Mouse (Mus musculus): ENCODE data around the gene Arid1b.
"Not testable (repeated sequence)": the region's sequence is repeated elsewhere in the genome, so short reads cannot be mapped to it uniquely, and the experiment has no call there.

The Arid1b gene

DNA sequence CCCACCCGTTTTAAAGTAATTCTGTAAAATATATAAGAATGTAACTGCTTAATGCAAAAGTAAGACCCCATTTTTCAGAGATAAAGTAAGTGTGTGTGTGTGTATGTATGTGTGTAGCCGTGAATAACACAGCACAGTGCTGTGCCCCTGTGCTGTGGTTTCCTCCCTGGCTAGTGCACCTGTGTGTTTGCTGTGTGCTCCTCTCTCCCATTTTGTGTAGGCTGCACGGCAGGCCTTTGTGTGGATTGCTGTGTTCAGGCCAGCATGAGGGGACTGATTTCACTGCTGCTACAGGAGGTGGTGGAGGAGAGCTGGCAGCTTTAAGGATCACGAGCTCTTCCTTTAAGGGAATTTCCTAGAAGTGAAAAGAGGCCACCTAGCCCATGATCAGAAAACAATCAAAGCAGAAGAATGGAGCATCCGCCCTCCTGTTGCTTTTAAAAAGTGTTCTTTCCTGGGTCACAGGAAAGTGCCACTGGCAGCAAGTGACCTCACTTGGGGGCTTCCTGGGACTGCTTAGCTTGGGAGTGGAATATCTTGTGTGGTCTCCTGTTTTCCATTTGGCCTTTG, 66.5 kb downstream of the Arid1b start:
- DNase-seq: no peak

DNA sequence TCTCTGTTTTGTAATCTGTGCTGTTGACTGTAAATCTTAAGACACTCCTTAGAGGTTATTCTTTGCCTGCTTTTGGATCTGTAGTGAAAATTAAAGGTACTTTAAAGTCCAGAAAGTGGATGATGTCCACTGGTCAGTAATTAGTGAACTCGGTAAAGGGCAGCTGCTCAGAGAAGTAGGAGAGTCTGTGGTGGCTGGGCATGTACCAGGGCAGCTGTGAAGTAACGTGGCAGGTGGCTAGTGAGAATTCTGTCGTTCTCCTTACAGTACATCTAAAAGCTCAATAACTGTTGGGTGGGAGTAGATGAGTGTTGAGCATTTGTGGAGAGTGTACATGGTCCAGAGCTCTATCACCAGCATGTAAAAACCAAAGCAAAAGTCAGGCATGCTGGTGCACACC, 67.1 kb downstream of the Arid1b start:
- no peak for DNase-seq

DNA sequence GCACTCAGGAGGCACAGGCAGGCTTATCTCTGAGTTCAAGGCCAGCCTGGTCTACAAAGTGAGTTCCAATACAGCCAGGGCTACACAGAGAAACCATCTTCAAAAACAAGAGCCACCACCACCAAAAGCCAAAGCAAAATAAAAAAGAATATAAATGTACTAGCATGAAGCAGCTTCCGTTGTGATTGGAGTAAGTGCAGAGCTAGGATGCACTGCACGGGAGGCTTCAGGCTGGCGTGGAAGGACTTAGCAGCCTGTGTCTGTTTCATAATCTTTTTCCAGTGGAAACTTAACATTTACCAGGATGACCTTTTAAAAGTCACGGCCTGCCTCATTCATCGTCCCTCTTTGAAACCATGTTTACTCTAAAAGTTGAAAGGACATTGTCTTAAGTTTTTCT, 67.5 kb downstream of the Arid1b start:
- no peak for DNase-seq

DNA sequence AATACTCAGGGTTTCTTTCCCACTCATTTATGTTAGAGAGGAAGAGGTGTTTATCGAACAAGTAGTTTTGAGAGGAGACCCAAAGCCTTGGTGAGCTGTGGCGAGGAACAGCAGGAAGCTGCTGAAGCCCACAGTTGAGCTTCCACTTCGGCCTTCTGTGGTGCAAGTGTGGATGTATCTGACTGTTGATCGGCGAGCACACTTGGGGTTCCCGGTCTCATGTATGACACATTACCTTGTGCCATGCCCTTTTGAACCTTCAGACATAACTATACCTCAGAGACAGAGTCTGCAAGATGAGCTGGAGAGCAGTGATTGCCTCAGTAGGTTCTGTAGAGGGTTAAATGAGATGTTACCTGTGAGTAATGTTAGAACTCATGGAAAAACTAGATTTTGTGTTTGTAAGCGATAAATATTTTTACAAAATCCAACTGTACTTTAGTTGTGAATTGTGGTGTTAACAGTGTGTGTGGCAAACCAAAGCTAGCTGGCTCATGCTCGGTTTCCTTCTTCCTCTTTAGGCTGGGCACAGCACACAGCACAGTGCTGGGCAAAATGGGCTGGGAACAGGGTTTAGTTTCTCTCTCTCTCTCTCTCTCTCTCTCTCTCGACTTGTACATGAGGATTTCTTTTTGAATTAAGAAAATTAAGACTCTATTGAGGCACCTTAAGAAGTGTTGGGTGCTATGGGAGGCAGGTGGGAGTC, 69.5 kb downstream of the Arid1b start:
- no peak for DNase-seq

DNA sequence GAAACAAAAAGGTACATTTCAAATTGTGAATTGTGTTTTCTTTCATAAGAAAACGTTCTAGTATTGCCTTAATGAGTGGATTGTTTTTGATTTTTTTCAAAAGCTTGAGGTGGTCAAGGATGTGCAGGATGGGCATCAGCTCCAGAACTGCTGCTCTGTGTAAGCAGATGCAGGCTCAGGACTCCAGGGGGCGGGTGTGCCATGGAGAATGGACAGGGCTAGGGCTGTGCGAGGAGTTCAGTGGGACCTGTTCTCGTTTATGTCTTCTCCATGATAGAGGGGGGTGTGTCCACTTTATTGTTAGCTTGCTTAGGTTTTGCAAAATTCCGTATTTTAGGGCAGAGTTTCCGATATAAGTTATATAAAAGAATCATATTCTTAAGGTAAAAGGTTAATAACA, 70.6 kb downstream of the Arid1b start:
- peak; percentile 54 for DNase-seq

DNA sequence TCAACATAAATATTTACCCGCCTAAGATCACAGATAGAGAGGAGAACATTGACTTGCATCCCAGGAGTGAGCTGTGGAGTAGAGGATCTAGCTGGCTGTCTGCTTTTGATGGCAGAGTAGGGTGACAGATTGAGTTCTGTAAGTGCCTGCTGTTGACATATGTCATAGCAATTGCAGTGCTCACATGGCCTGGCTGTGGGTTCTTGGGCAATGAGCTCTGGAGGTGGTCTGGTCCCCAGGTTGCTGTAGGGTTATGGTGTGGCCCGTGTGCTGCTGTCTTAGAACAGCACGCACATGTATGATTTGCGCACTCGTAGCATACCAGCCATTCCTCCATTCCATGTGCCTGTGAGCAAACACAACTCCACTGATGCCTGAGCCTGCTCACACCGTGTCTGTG, 71.1 kb downstream of the Arid1b start:
- DNase-seq: no peak

DNA sequence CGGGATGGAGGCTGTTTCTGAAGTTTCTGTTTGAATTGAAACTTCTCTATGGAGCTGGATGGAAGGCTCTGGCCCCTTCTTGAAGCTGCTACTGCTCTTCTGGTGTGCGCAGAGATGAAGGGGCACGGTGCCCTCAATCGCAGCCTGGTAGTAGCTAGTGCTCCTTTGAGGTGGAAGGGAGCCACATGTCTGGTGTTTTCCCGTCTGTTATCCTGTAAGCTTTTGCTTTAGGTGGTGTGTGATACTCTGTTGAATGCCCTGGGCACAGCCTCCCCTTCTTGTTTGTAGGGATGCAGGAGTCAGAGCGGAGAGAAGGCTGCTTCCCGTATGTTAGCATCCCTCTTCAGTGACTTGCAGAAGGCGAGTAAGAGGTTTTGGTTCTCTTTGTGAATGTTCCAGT, 72.7 kb downstream of the Arid1b start:
- DNase-seq: no peak

DNA sequence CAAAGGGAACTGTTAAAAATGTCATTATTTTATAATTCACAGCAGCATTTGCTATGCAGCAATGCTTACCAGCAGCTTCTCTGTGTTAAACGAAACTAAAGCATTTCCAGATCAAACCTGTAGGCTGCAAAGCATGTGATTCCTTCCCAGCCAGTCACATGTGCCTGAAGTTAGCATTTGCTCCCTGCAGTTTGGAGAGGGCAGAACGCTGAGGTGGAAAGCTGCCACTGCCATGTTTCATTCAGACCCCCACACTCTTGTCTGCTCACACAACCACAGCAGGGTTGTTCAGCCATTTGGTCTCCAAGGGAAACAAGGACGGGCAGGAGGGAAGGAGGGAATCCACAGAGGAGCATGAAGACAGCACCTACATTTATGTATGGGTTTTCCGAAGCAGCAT, 73.1 kb downstream of the Arid1b start:
- DNase-seq: no peak

DNA sequence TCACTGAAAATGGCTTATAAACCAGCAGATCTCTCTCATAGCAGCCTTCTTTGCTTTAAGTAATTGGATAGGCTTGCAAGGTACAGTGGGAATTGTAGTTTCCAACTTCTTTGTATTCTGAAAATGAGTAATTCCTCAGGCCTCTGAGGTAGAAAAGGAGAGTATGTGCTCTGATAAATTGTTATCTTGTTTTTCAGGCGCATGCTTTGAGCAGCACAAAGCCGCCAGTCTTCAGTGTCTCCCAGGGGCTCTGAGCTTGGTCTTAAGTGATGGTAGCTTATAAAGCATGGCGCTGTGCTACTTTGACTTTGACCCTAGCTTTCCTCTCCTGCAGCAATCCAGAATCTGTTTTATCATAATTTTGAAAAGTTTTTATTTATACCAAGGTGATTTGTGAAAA, 76.3 kb downstream of the Arid1b start:
- no peak for DNase-seq

DNA sequence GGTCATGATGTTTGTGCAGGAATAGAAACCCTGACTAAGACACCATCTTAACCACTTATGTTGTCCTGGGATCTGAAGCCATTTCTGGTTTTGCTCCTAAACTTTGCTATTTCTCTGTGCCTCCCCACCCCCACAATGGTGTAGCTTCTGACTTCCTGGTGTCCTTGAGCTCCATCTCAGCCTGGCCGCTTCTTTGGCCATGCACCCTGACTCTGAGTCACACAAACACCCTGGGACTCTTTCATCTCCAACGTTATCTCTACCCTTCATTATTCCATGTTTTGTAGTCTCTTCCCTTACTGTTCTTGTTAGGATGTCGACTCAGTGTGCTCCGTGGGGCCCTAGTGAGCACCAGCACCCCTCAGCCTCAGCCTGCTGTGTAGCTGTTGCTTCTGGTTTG, 78.4 kb downstream of the Arid1b start:
- DNase-seq: no peak

DNA sequence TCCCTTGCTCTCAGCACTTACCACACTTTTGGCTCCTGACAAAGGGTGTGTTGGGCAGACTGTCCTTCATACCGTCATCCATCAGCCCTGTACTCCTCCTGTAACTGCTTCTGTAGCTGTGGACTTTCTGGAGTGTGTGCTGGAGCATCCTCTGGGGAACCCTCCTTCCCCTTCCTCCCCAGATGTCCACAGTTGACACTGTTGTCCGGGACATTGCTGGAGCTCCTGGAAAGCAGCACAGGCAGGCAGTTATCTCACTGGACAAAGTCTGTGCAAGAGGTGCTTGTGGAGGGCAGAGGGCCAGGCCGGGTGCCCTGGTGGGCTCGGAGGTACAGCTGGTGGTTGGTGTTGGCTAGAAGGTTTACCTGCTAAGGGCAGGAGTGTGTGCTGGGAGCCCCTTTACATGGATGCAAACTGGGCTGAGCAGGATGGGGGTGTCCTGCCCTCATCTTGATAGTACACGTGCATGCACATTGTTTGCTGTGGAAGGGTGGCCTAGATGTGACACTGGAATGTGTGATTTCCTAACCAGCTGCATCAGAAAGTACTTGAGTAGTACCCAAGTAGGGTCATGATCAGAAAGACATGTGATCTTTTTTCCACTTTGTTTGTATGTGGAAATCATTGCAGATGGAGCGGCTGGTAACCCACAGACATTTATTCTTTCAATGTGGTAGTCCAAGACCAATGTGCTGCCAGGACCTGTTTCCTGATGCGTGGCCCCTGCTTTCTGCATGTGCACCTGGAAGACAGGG, 80.8 kb downstream of the Arid1b start:
- no peak for DNase-seq

DNA sequence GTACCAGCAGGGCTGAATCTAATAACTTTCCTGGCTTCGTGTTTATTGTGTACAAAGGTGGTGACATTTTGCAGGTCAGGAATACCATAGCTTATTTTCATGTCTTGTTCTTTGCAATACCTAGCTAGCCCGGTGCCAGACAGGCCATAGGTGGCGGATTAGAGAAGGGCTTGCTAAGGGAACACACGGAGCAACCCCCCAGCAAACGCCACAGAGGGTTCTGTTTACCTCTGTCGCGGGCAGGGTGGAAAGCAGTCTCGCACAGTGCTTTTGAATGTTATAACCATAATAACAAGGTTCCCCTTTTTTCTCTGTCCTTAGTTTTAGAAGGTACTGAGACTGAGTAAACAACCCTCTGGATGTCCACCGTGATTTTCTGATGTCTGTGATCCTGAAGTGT, 83.9 kb downstream of the Arid1b start:
- no peak for DNase-seq

DNA sequence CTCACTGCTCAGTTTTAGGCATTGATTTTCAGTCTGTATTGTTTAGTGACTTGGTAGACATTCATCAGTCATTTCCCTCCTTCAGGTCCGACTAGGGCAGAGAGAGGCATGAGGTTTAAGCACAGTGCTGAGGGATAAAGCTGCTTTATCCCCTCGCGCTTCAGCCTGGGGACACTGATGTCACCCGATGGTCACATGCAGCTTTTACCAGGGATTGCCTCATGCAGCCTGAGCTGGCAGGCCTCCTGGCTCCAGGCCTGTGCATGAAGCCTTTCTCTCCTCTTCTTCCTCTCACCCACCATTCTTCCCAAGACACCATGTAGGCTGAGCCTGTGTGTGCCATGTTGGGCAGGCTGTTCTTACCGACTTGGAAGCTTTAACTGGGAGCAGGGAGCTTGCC, 84.4 kb downstream of the Arid1b start:
- no peak for DNase-seq

DNA sequence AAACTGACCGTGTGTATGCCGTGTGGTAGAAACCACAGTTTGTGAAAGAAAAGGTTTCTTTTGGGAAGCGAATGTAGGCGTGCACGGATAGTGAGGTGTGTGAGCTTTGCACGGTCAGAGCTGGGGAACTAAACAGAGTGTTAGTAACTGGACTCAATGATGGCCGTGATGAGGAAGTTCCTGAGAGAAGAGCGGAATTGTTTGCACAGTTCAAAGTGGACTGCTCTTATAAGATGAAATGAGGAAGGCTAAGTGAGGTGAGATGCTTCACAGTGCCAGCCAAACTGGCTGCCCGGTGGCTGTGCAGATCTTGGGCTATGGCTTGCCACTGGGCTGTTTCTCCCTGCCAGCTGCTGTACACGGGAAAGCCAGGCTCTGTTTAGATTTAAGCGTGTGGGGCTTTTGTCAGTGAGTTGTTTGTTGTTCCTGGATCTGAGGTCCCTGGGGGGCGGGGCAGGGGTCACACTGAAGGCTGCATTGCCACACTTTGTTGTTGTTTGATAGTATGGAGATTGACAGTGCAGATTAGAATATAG, 86.8 kb downstream of the Arid1b start:
- no peak for DNase-seq

DNA sequence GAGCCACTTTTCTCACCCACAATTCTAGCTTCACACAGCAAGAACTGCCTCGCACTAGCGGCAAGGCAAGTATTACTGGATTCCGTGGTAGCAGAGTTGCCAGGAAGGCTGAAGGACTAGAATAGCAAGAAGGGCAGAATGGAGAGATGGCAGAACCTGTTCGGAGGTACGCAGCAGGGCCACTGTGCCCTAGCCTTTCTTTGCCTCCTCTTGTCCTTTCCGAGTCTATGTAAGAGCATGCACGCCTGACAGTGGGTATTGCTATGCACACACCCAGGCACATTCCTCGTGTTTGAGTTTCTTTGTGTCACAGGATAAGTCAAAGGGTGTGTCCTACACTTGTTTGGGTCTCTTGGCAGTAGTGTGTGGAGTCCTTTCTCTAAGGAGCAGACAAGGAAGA, 88.1 kb downstream of the Arid1b start:
- no peak for DNase-seq

DNA sequence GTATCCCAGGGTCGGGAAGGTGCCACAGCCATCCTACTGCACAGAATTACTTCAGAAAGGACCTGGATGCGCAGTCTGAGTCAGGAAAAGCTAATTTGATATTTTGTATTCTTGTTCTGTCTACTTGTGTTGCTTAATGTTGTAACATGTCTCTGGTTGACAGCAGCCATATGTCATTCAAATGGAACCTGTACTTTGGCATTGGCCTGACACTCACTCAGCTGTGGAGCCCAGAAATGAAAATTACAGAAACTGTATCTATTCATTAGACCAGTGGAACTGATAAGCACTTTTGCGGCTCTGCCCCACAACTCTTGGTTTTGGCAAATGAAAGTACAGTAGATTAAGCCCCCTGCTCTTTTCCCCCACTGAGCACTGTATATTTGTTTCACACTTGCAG, 89.4 kb downstream of the Arid1b start:
- no peak for DNase-seq

DNA sequence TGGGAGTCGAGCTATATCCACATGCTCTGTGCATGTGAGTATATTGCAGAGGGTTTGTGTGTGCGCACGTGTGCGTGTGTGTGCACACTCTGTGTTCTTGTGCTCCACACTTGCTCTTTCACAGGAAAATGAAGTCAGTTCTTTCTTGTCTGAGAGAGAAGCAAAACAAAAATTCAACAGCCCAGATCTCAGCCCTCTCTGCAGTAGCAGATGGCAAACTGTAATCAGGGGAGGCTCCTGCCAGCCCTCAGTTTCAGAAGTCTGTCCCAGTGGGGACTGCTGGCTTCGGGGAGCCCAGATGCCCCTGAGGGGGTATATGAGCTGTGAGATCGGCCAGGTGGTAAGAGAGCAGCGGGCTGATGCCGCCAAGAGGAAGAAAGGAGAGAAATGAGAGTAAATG, 90.0 kb downstream of the Arid1b start:
- DNase-seq: no peak

DNA sequence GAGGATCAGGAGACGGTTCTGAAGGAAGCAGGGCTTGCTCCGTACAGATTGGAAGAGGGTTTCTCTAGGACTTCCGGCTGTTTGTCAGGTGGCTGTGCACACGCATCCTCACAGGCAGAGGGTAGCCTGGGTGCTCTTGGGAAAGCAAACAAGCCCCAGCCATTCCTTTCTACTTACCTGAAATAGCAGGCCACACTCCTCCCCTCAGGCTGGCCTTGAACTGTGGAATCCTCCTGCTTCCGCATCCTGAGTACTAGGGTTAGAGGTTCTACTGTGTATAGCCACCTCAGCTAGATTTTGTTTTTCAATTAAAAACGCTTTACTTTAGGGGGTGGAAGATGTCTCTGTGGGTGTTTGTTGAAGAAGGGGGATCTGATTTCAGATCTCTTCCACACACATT, 90.9 kb downstream of the Arid1b start:
- no peak for DNase-seq

DNA sequence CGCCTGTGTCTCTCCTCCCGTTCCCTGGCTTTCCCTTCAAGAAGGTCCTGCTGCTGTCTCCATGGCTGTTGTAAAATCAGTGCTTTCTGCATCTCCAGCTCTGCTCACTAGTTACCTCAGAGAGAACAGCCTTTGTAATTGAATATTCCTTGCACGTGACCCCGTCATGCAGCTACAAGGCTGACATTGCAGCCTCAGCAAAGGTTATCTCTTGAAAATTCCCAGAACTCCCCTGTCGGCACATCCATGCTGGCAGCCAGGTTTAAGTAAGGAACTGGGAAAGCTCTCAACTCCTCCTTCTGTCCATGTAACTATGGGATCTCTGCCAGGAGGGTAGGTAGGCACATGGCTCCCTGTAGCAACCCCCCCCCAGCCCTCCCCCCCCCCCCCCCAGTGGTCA, 91.8 kb downstream of the Arid1b start:
- no peak for DNase-seq

DNA sequence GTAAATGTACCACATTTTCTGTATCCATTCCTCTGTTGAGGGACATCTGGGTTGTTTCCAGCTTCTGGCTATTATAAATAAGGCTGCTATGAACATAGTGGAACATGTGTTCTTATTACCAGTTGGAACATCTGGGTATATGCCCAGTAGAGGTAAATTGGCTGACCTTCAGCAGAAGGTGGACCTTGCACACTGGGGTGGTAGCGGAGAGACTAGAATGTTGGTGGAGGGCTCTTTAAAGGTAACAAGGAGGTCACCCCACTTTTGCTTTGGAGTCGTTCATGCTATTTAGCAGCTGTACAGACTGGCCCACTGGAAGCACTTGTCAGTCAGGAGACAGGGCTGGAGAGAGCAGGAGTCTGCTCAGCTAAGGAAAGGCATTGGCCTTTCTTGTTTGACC, 94.1 kb downstream of the Arid1b start:
- DNase-seq: not testable (repeated sequence)

DNA sequence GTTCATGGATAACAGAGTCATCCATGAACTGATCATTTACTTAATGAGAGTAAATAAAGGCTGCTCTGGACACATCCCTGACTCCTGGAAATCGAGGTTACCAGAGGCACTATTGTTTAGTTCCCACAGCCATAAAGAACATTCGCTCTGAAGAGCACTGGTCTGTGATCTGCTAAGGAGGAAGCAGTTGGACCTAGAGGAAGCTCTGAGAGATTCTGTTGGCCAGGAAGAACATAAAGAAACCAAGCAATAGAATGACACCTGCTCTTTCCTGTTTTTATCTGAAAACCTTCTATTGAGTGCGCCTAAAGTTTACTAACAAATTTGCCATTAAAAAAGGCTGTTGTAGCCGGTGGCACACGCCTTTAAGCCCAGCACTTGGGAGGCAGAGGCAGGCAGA, 94.7 kb downstream of the Arid1b start:
- DNase-seq: no peak

DNA sequence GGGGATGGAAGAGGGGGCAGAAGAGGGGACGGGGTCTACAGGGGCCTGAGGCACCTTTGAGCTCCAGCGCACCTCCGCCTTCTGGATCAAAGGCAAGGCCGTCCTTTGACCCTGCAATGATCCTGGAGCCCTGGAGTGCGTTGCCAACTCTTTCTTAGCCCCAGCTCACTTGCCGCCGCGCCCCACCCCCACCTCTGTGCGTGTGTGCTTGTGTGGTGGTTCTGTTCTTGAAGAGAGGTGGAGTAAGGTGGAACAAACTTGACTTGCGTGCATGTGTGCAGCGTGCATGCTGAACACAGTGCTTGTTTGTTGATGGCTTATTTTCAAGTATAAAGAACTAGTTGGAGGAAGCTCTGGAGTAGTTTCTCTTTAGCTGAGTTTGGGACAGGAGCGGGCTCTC, 95.4 kb downstream of the Arid1b start:
- peak; percentile 51 for DNase-seq

DNA sequence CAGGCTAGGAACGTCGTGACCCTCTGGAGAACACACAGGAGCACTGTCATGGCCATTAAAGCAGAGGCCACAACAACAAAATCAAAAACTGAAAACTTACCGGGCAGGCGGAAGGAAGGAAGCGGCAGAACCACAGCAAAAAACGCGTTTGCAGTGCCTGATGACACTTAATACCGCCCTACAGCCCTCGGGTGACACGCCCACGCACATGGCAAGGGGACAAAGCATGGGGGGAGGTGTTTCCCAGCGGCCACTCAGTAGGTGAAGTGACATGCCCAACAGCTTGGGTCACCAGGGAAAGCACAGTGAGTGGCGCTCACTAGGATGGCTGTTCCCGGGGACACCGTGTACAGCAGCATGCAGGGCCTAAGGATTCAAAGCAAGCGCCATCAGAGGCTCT, 97.4 kb downstream of the Arid1b start:
- DNase-seq: no peak

DNA sequence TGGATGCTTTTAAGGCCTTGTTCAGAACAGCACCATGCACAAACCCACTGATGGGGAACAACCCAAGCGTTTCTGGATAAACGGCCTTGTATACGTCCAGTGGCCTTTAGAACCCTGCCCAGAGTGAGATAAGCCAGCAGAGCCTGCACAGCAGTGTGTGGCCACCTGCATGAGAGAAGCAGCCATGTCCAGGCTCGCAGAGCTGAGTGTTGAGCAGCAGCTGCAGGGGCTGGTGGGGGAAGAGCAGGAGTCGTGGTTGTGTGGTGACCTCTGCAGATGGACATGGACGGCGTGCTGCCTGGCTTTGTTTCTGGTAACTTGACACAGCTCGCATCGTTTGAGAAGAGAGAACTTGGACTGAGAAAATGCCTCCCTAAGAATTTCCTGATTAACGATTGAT, 97.8 kb downstream of the Arid1b start:
- DNase-seq: no peak
